Mouse (Mus musculus): Measurements from ENCODE around the gene Oxnad1. TPM values are rescaled to one million over a fixed set of nuclear protein-coding genes. Genes with fewer than 3 reads are reported as not detected.
A peak's percentile ranks its signal among the peaks of the same experiment; 100 is the strongest.
"Not testable (repeated sequence)": the region's sequence is repeated elsewhere in the genome, so short reads cannot be mapped to it uniquely, and the experiment has no call there.

Gene Oxnad1
- polyA plus RNA-seq, 1 experiment from 2014 or later = 19.3 TPM

GRCm38 (mm10) chr14:32105663-32106062 is 20.5 kb downstream of the Oxnad1 start:
- H3K36me3 ChIP-seq (ENCODE audit: control insufficient read depth, insufficient read depth) = peaks cover 23% of the 10 kb centered on the region
- H3K4me3 ChIP-seq (ENCODE audit: low read depth, low read length) = no peak overlapping the region
- no peaks in the 10 kb centered on the region for H3K9me3 ChIP-seq (ENCODE audit: control insufficient read depth)
- WGBS = 46% methylated on average over 7 of the region's 7 CpGs
- no peak overlapping the region for H3K4me2 ChIP-seq (replicated peaks; ENCODE audit: low read depth)
- no peaks in the 10 kb centered on the region for H3K4me1 ChIP-seq (replicated peaks; ENCODE audit: control insufficient read depth, insufficient read depth, low read length)
- no peaks in the 10 kb centered on the region for H3K27me3 ChIP-seq (replicated peaks; ENCODE audit: control insufficient read depth, insufficient read depth, low read length)
- ATAC-seq = no peak
- no peak overlapping the region for H3K27ac ChIP-seq (ENCODE audit: low read depth, low read length)
- no peak overlapping the region for H3K9ac ChIP-seq (ENCODE audit: low read depth, low read length)
- no peak for TF ChIP-seq CTCF (IDR thresholded peaks at IDR 0.05; ENCODE audit: low read depth)

GRCm38 (mm10) chr14:32106911-32107310 is 21.7 kb downstream of the Oxnad1 start:
- Histone ChIP-seq H3K4me2 (replicated peaks; ENCODE audit: low read depth) (no peak overlapping the region), H3K27me3 (replicated peaks; ENCODE audit: control insufficient read depth, insufficient read depth, low read length) (no peaks in the 10 kb centered on the region), H3K9ac (ENCODE audit: low read depth, low read length) (no peak overlapping the region), H3K27ac (ENCODE audit: low read depth, low read length) (no peak overlapping the region), H3K36me3 (ENCODE audit: control insufficient read depth, insufficient read depth) (peaks cover 17% of the 10 kb centered on the region), H3K4me1 (replicated peaks; ENCODE audit: control insufficient read depth, insufficient read depth, low read length) (no peaks in the 10 kb centered on the region), H3K4me3 (ENCODE audit: low read depth, low read length) (no peak overlapping the region), H3K9me3 (ENCODE audit: control insufficient read depth) (no peaks in the 10 kb centered on the region)
- ATAC-seq = no peak
- TF ChIP-seq CTCF (IDR thresholded peaks at IDR 0.05; ENCODE audit: low read depth) = no peak
- WGBS = 84% methylated on average over 4 of the region's 4 CpGs

GRCm38 (mm10) chr14:32112124-32112523 is 26.9 kb downstream of the Oxnad1 start:
- H3K4me3 ChIP-seq (ENCODE audit: low read depth, low read length); ATAC-seq; H3K9me3 ChIP-seq (ENCODE audit: control insufficient read depth); H3K36me3 ChIP-seq (ENCODE audit: control insufficient read depth, insufficient read depth); H3K9ac ChIP-seq (ENCODE audit: low read depth, low read length); H3K27me3 ChIP-seq (replicated peaks; ENCODE audit: control insufficient read depth, insufficient read depth, low read length); H3K4me2 ChIP-seq (replicated peaks; ENCODE audit: low read depth); H3K4me1 ChIP-seq (replicated peaks; ENCODE audit: control insufficient read depth, insufficient read depth, low read length); H3K27ac ChIP-seq (ENCODE audit: low read depth, low read length): not testable (repeated sequence)
- 88% methylated on average over 10 of the region's 10 CpGs for WGBS

DNA sequence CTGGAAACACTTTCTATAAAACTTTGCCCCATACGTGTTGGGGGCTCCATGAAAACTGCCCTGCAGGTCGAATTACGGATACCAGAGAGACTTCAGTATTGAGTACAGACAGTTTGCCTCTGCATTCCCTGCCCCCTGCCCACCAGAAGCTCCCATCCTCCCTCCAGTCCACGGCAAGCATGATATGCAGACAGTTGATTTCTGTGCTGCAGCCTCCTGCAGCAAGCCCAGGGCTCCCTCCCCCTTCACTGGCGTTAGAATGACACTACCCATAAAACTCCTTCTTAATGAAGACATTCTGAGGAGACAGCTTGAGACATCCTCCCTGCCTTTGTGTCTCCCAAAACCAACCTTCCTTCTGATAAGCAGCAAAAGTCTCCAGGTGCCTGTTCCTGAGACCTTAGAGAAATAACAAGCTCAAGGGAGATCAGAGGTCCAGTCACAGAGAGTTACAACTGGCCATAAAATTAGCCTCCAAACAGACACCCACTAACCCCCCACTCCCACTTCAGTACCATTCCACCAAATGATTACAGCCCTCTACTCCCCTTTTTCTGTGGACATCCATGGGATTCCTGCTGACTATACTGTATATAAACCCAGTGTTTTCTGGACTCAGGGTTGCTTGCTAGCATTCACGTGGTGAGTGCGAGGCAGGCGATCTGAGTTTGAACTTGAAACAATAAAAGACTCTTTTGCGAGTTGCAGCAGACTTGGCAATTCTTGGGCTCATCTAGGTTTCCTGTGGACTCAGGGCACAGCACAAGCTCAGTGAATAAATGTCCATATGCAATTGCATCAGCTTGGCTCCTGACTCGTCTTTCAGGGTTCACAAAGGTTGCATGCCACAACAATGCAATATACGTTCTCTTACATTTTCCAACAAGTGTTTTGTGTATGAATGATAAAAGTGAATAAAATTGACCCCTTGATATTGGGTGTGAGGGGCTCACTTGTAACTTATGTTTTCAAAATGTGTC is 36.1 kb downstream of the Oxnad1 start:
- Histone ChIP-seq H3K4me2 (replicated peaks; ENCODE audit: low read depth) (no peak overlapping the region), H3K27me3 (replicated peaks; ENCODE audit: control insufficient read depth, insufficient read depth, low read length) (no peaks in the 10 kb centered on the region), H3K4me3 (ENCODE audit: low read depth, low read length) (no peak overlapping the region), H3K27ac (ENCODE audit: low read depth, low read length) (no peak overlapping the region), H3K9me3 (ENCODE audit: control insufficient read depth) (no peaks in the 10 kb centered on the region), H3K9ac (ENCODE audit: low read depth, low read length) (no peak overlapping the region), H3K4me1 (replicated peaks; ENCODE audit: control insufficient read depth, insufficient read depth, low read length) (no peaks in the 10 kb centered on the region), H3K36me3 (ENCODE audit: control insufficient read depth, insufficient read depth) (no peaks in the 10 kb centered on the region)
- ATAC-seq = no peak
- no peak for TF ChIP-seq CTCF (IDR thresholded peaks at IDR 0.05; ENCODE audit: low read depth)
- WGBS = 71% methylated on average over 11 of the region's 11 CpGs

- Histone ChIP-seq H3K27me3 (replicated peaks; ENCODE audit: control insufficient read depth, insufficient read depth, low read length) (no peaks in the 10 kb centered on the region), H3K9me3 (ENCODE audit: control insufficient read depth) (no peaks in the 10 kb centered on the region), H3K9ac (ENCODE audit: low read depth, low read length) (no peak overlapping the region), H3K4me1 (replicated peaks; ENCODE audit: control insufficient read depth, insufficient read depth, low read length) (no peaks in the 10 kb centered on the region), H3K4me2 (replicated peaks; ENCODE audit: low read depth) (no peak overlapping the region), H3K27ac (ENCODE audit: low read depth, low read length) (no peak overlapping the region), H3K36me3 (ENCODE audit: control insufficient read depth, insufficient read depth) (no peaks in the 10 kb centered on the region), H3K4me3 (ENCODE audit: low read depth, low read length) (no peak overlapping the region)
- peak; percentile 76 for TF ChIP-seq CTCF (IDR thresholded peaks at IDR 0.05; ENCODE audit: low read depth)
- no peak for ATAC-seq
- WGBS = 40% methylated on average over 2 of the region's 2 CpGs
Observed at GRCm38 (mm10) chr14:32121920-32122315, 36.7 kb downstream of the Oxnad1 start.

- Histone ChIP-seq H3K4me3 (ENCODE audit: low read depth, low read length) (no peak overlapping the region), H3K27me3 (replicated peaks; ENCODE audit: control insufficient read depth, insufficient read depth, low read length) (no peaks in the 10 kb centered on the region), H3K27ac (ENCODE audit: low read depth, low read length) (no peak overlapping the region), H3K9me3 (ENCODE audit: control insufficient read depth) (no peaks in the 10 kb centered on the region), H3K36me3 (ENCODE audit: control insufficient read depth, insufficient read depth) (no peaks in the 10 kb centered on the region), H3K9ac (ENCODE audit: low read depth, low read length) (no peak overlapping the region), H3K4me2 (replicated peaks; ENCODE audit: low read depth) (no peak overlapping the region), H3K4me1 (replicated peaks; ENCODE audit: control insufficient read depth, insufficient read depth, low read length) (no peaks in the 10 kb centered on the region)
- no peak for TF ChIP-seq CTCF (IDR thresholded peaks at IDR 0.05; ENCODE audit: low read depth)
- no peak for ATAC-seq
- WGBS = 60% methylated on average over 3 of the region's 3 CpGs
Observed at GRCm38 (mm10) chr14:32124261-32124660, 39.1 kb downstream of the Oxnad1 start.

DNA sequence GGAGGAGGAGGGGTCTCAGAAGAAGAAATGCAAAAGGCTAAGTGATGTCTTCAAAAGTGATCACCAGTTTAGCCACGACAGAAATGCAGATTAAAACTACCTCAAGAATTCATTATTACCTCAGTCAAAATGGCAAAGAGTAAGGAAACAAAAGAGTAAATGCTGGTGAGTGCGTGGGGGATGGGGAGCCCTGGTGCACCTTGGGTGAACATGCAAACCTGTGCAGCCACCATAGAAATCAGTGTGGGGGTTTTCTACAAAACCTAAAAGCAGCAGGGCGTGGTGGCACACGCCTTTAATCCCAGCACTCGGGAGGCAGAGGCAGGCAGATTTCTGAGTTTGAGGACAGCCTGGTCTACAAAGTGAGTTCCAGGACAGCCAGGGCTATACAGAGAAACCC is 40.1 kb downstream of the Oxnad1 start:
- H3K9me3 ChIP-seq (ENCODE audit: control insufficient read depth); H3K27me3 ChIP-seq (replicated peaks; ENCODE audit: control insufficient read depth, insufficient read depth, low read length); H3K4me2 ChIP-seq (replicated peaks; ENCODE audit: low read depth); H3K4me1 ChIP-seq (replicated peaks; ENCODE audit: control insufficient read depth, insufficient read depth, low read length); H3K36me3 ChIP-seq (ENCODE audit: control insufficient read depth, insufficient read depth); H3K4me3 ChIP-seq (ENCODE audit: low read depth, low read length); H3K27ac ChIP-seq (ENCODE audit: low read depth, low read length); ATAC-seq; H3K9ac ChIP-seq (ENCODE audit: low read depth, low read length): not testable (repeated sequence)
- 87% methylated on average over 5 of the region's 5 CpGs for WGBS
